Mouse (Mus musculus) neural tube, embryonic 12.5 days (tissue): ENCODE results near the gene Paqr7. TPM values are rescaled to one million over a fixed set of nuclear protein-coding genes. Genes with fewer than 3 reads are reported as not detected.

Source experiments
- ATAC-seq: fragments of 200-750 bp; cut with Nextera tagmentation; 2 replicates; pipeline ENCODE4 v1.8.0; 2017; ENCODE audit warnings: low read depth, mild to moderate bottlenecking, moderate TSS enrichment, moderate library complexity; ENCODE audit not compliant: low FRiP score
- H3K27ac ChIP-seq: fragments of 300-500 bp; sonication (generic); 2 replicates; pipeline ENCODE4 v1.5.1; 2016
- H3K27me3 ChIP-seq: fragments of 300-500 bp; sonication (generic); replicated peaks from 2 replicates; pipeline ENCODE4 v1.6.1; 2016; ENCODE audit warnings: mild to moderate bottlenecking
- H3K36me3 ChIP-seq: fragments of 300-500 bp; sonication (generic); 2 replicates; pipeline ENCODE4 v1.6.1; 2016; ENCODE audit warnings: mild to moderate bottlenecking
- H3K4me1 ChIP-seq: fragments of 300-500 bp; sonication (generic); 2 replicates; pipeline ENCODE4 v1.6.1; 2016
- H3K4me2 ChIP-seq: fragments of 300-500 bp; sonication (generic); replicated peaks from 2 replicates; pipeline ENCODE4 v1.6.1; 2016; ENCODE audit warnings: mild to moderate bottlenecking
- H3K4me3 ChIP-seq: fragments of 300-500 bp; sonication (generic); 2 replicates; pipeline ENCODE4 v1.5.1; 2016
- H3K9ac ChIP-seq: fragments of 300-500 bp; sonication (generic); 2 replicates; pipeline ENCODE4 v1.6.1; 2016; ENCODE audit warnings: mild to moderate bottlenecking
- H3K9me3 ChIP-seq: fragments of 300-500 bp; sonication (generic); 2 replicates; pipeline ENCODE4 v1.6.1; 2016; ENCODE audit warnings: mild to moderate bottlenecking
- WGBS: fragments of 180-500 bp; shearing (Covaris S2); methylation state at CpG from one replicate; pipeline ENCODE4 v1.1.7; 2016; 5-methylcytosine and 5-hydroxymethylcytosine counted together
- microRNA-seq: library from miRNA; unstranded; fragments of <30 nt; microRNA quantifications from one replicate; pipeline ENCODE4, GENCODE M21; 2017
- polyA plus RNA-seq: library from polyadenylated mRNA; unstranded; fragments of >200 nt; fragmentation: Nextera tagmentation; extraction: Ambion mirVana; gene quantifications from 2 replicates; pipeline ENCODE4 v1.2.1, GENCODE M21; 2016

The Paqr7 gene
- polyA plus RNA-seq, 1 experiment from 2014 or later: 8.9 TPM

GRCm38 (mm10) chr4:134549899-134550298 is 53.4 kb downstream of the Paqr7 start:
- Histone ChIP-seq H3K4me3 (no peak overlapping the region), H3K4me1 (peaks cover 21% of the 10 kb centered on the region), H3K27me3 (no peaks in the 10 kb centered on the region), H3K27ac (no peak overlapping the region), H3K36me3 (peaks cover 49% of the 10 kb centered on the region), H3K4me2 (no peak overlapping the region), H3K9me3 (peaks cover 10% of the 10 kb centered on the region), H3K9ac (no peak overlapping the region)
- WGBS: 98% methylated on average over 8 of the region's 8 CpGs
- no peak for ATAC-seq

GRCm38 (mm10) chr4:134551494-134552316 is 55.2 kb downstream of the Paqr7 start, which contains the start of gene Selenon:
TSS of gene Selenon (minus strand) at chr4:134552166.
- Histone ChIP-seq H3K27me3 (no peaks in the 10 kb centered on the region), H3K36me3 (peaks cover 31% of the 10 kb centered on the region), H3K4me2 (peak within 1 kb of the TSS; percentile 73), H3K9ac (peak within 1 kb of the TSS; percentile 94), H3K9me3 (peaks cover 10% of the 10 kb centered on the region), H3K4me3 (peak within 1 kb of the TSS; percentile 73), H3K27ac (peak within 1 kb of the TSS; percentile 74), H3K4me1 (peaks cover 21% of the 10 kb centered on the region)
- peak; percentile 70 for ATAC-seq
- WGBS: 2% methylated on average over 23 of the region's 67 CpGs

GRCm38 (mm10) chr4:134553631-134554030 is 57.1 kb downstream of the Paqr7 start:
- no peak overlapping the region for H3K9ac ChIP-seq
- peaks cover 15% of the 10 kb centered on the region for H3K36me3 ChIP-seq
- 84% methylated on average over 1 of the region's 1 CpGs for WGBS
- H3K9me3 ChIP-seq: peaks cover 10% of the 10 kb centered on the region
- no peaks in the 10 kb centered on the region for H3K27me3 ChIP-seq
- H3K4me3 ChIP-seq: no peak overlapping the region
- H3K4me1 ChIP-seq: peaks cover 14% of the 10 kb centered on the region
- H3K4me2 ChIP-seq: no peak overlapping the region
- H3K27ac ChIP-seq: no peak overlapping the region
- ATAC-seq: no peak

- Histone ChIP-seq H3K9me3 (no peaks in the 10 kb centered on the region), H3K9ac (no peak overlapping the region), H3K27me3 (no peaks in the 10 kb centered on the region), H3K36me3 (no peaks in the 10 kb centered on the region), H3K4me3 (no peak overlapping the region), H3K4me2 (no peak overlapping the region), H3K27ac (no peak overlapping the region), H3K4me1 (peaks cover 9% of the 10 kb centered on the region)
- 58% methylated on average over 8 of the region's 8 CpGs for WGBS
- no peak for ATAC-seq
Measured at GRCm38 (mm10) chr4:134555956-134556580, 59.6 kb downstream of the Paqr7 start.

GRCm38 (mm10) chr4:134557626-134558249 is 61.2 kb downstream of the Paqr7 start:
- H3K9ac ChIP-seq: no peak overlapping the region
- no peak overlapping the region for H3K4me3 ChIP-seq
- no peaks in the 10 kb centered on the region for H3K27me3 ChIP-seq
- H3K36me3 ChIP-seq: no peaks in the 10 kb centered on the region
- H3K27ac ChIP-seq: 0 out of 2 replicates have a peak overlapping the region, but pooled peaks have one; percentile 26
- H3K4me2 ChIP-seq: no peak overlapping the region
- WGBS: 7% methylated on average over 16 of the region's 16 CpGs
- peaks cover 5% of the 10 kb centered on the region for H3K4me1 ChIP-seq
- no peaks in the 10 kb centered on the region for H3K9me3 ChIP-seq
- ATAC-seq: no peak

GRCm38 (mm10) chr4:134558570-134559113 is 62.1 kb downstream of the Paqr7 start:
- peaks cover 5% of the 10 kb centered on the region for H3K4me1 ChIP-seq
- no peak overlapping the region for H3K27ac ChIP-seq
- H3K4me3 ChIP-seq: no peak overlapping the region
- no peak for ATAC-seq
- 68% methylated on average over 9 of the region's 9 CpGs for WGBS
- no peaks in the 10 kb centered on the region for H3K9me3 ChIP-seq
- H3K36me3 ChIP-seq: no peaks in the 10 kb centered on the region
- H3K4me2 ChIP-seq: no peak overlapping the region
- no peak overlapping the region for H3K9ac ChIP-seq
- no peaks in the 10 kb centered on the region for H3K27me3 ChIP-seq

- Histone ChIP-seq H3K4me2 (no peak overlapping the region), H3K4me3 (no peak overlapping the region), H3K27ac (no peak overlapping the region), H3K36me3 (no peaks in the 10 kb centered on the region), H3K9ac (no peak overlapping the region), H3K27me3 (no peaks in the 10 kb centered on the region), H3K4me1 (peaks cover 5% of the 10 kb centered on the region), H3K9me3 (no peaks in the 10 kb centered on the region)
- ATAC-seq: no peak
- WGBS: 83% methylated on average over 7 of the region's 7 CpGs
Measured at GRCm38 (mm10) chr4:134559154-134559553, 62.7 kb downstream of the Paqr7 start.

Small RNA genes within 50 kb of the gene (microRNA-seq; reads per million reads assigned to microRNA genes)
- 1.1 reads per million for gene Gm23634

Other genes with a start within 250 kb of the Paqr7 start
- gene Gm30191, start 249.8 kb upstream of the Paqr7 start, polyA plus RNA-seq: 0.33 TPM in 1 of 2 replicates, not detected in the other
- gene Grrp1, start 242.6 kb upstream of the Paqr7 start, polyA plus RNA-seq: 9.7 and 10.2 TPM in 2 replicates
- gene Pdik1l, start 208.8 kb upstream of the Paqr7 start, polyA plus RNA-seq: 28.1 and 31.9 TPM in 2 replicates
- gene Trim63, start 181.6 kb upstream of the Paqr7 start, polyA plus RNA-seq: 2.1 and 2.9 TPM in 2 replicates
- gene Slc30a2, start 153.5 kb upstream of the Paqr7 start, polyA plus RNA-seq: not detected in 2 replicates
- gene Extl1, start 112.8 kb upstream of the Paqr7 start, polyA plus RNA-seq: 0.40 and 0.53 TPM in 2 replicates
- gene Pafah2, start 100.4 kb upstream of the Paqr7 start, polyA plus RNA-seq: 8.1 and 8.5 TPM in 2 replicates
- gene Stmn1, start 28.4 kb upstream of the Paqr7 start, polyA plus RNA-seq: 4,894 and 4,994 TPM in 2 replicates
- 8.1 and 8.9 TPM in 2 replicates for gene Aunip, start 14.3 kb downstream of the Paqr7 start, polyA plus RNA-seq
- gene Mtfr1l, start 38.7 kb downstream of the Paqr7 start, polyA plus RNA-seq: 135 and 138 TPM in 2 replicates
- 47.5 and 53.0 TPM in 2 replicates for gene Selenon, start 55.5 kb downstream of the Paqr7 start, polyA plus RNA-seq
- gene Man1c1, start 207.6 kb downstream of the Paqr7 start, polyA plus RNA-seq: 5.1 and 6.3 TPM in 2 replicates